ENCODE assay signal across 21 mouse cellular contexts in the genomic region with DNA sequence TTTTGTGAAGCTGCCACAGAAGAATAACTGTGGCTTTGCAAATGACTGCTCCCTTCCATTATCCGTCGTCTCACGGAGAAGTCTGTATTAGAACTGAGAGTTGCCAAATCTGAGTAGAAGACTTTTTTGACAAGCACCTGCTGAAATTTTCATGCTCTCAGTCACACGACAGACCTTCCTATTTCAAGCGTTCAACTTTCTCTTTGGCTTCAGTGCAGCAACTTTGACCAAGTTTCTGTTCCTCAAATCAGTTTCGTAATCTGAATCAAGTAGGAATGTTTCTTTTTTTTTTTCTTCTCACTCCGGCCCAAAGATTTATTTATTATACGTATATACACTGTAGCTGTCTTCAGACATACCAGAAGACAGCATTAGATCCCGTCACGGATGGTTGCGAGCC. TPM values are rescaled to one million over a fixed set of nuclear protein-coding genes. Genes with fewer than 3 reads are reported as not detected.
DNase-seq lines count a peak whose midpoint lies in the region; ATAC-seq and TF ChIP-seq lines count a peak whose summit lies in the region.
"Had no signal": no experiment of that assay in that cellular context is flagged by ENCODE, and none has a peak within 500 bp of the region (broad histone marks: within the 10 kb centered on the region; RNA-seq: fewer than 3 reads in every experiment).

No protein-coding gene starts in this region.

- TF ChIP-seq CTCF in spleen, adult 2 months (IDR thresholded peaks at IDR 0.05; ENCODE audit: extremely low read depth, insufficient read depth, insufficient read length, insufficient replicate concordance): no peak
- no peak for TF ChIP-seq CTCF in bone marrow macrophage, adult 2 months (IDR thresholded peaks at IDR 0.05; ENCODE audit: low read depth, low read length)

- TF ChIP-seq POLR2A in spleen, adult 2 months (IDR thresholded peaks at IDR 0.05; ENCODE audit: low read depth, low read length): no peak
- TF ChIP-seq POLR2A in bone marrow macrophage, adult 2 months (IDR thresholded peaks at IDR 0.05; ENCODE audit: borderline replicate concordance, low read depth, low read length): no peak

- WGBS in spleen, adult 2 months: 37% methylated on average over 11 of the region's 11 CpGs

- H3K4me3 ChIP-seq in spleen, adult 2 months (ENCODE audit: extremely low read depth, insufficient read depth, insufficient read length): no peak overlapping the region
- peak overlapping the region; percentile 35 for H3K4me3 ChIP-seq in bone marrow macrophage, adult 2 months (ENCODE audit: insufficient read depth, low read length)
- H3K4me3 ChIP-seq: forebrain, embryonic 12.5 days; hindbrain, embryonic 15.5 days; liver, embryonic 15.5 days; stomach, embryonic 15.5 days had no signal

- no peaks in the 10 kb centered on the region for H3K27me3 ChIP-seq in spleen, adult 2 months (ENCODE audit: control insufficient read depth, insufficient read depth, low read length)
- H3K27me3 ChIP-seq: hindbrain, embryonic 15.5 days had no signal

- H3K27ac ChIP-seq in spleen, adult 2 months (ENCODE audit: insufficient read depth, low read length): peak overlapping the region; percentile 74
- peak overlapping the region; percentile 82 for H3K27ac ChIP-seq in bone marrow macrophage, adult 2 months (ENCODE audit: insufficient read depth, low read depth, low read length)
- H3K27ac ChIP-seq: forebrain, embryonic 12.5 days; hindbrain, embryonic 15.5 days; liver, embryonic 15.5 days; stomach, embryonic 15.5 days had no signal

- H3K4me1 ChIP-seq in spleen, adult 2 months (ENCODE audit: control insufficient read depth, insufficient read depth, insufficient read length): peaks cover 5% of the 10 kb centered on the region; the same call in 1 of the 2 replicates
- H3K4me1 ChIP-seq in bone marrow macrophage, adult 2 months (ENCODE audit: control insufficient read depth, insufficient read depth, low read length): peaks cover 12% of the 10 kb centered on the region
- H3K4me1 ChIP-seq: liver, embryonic 15.5 days had no signal

- H3K36me3 ChIP-seq in spleen, adult 2 months (ENCODE audit: control insufficient read depth, insufficient read depth, low read length): no peaks in the 10 kb centered on the region
- H3K36me3 ChIP-seq: forebrain, embryonic 12.5 days; hindbrain, embryonic 15.5 days; liver, embryonic 15.5 days; stomach, embryonic 15.5 days had no signal

- peak; percentile 80 for ATAC-seq in megakaryocyte progenitor cell, adult 5-6 weeks (replicated peaks; ENCODE audit: poor library complexity)
- ATAC-seq: intestine, postnatal 0 days had no signal

- DNase-seq in spleen, adult 2 months (ENCODE audit: low read depth in 1 of 2, low spot score in 2 of 2): peak; percentile 30 to 68
- no peak for DNase-seq in spleen, postnatal 14 days (ENCODE audit: low spot score in 2 of 2)
- DNase-seq in cerebellum, adult 9-10 months: no peak
- DNase-seq in right cerebral cortex, adult 18-20 months: no peak
- DNase-seq in testis, postnatal 14 days (ENCODE audit: low spot score): no peak
- DNase-seq: adrenal gland, postnatal 25 days; cerebellum, adult 18-20 months; heart, postnatal 36 days; layer of hippocampus, postnatal 36 days; lung, postnatal 4 days; midbrain, embryonic 14.5 days; retina, postnatal 1 day; right cerebral cortex, postnatal 4 days; thymus, adult 2 months had no signal

RNA-seq across cellular contexts. Expression of a gene that starts 16.6 kb away (rescaled TPM):
- 47.0 and 53.6 TPM in 2 replicates for polyA plus RNA-seq in spleen, adult 2 months (2012; rRNA removed)
- polyA plus RNA-seq in bone marrow macrophage, adult 2 months (2012; ENCODE audit: insufficient read depth, insufficient read length, missing spikeins): 30.8 and 39.2 TPM in 2 replicates
- 64.0 and 67.2 TPM in 2 replicates for total RNA-seq in megakaryocyte progenitor cell, adult 5-6 weeks (2015)
- 14.1 and 18.5 TPM in 2 replicates for total RNA-seq in megakaryocyte progenitor cell, adult 5-6 weeks (2017)

Comparison
In these comparisons a context has a peak if more than half of its experiments do, and no peak if none do; other contexts are left out.
1. DNase-seq: peak in spleen, adult 2 months (2 of 2); none in spleen, postnatal 14 days (0 of 2), cerebellum, adult 9-10 months (single experiment), right cerebral cortex, adult 18-20 months (single experiment) and testis, postnatal 14 days (single experiment).